Mouse (Mus musculus): Measurements from ENCODE around the gene 4930430F08Rik. TPM values are rescaled to one million over a fixed set of nuclear protein-coding genes. Genes with fewer than 3 reads are reported as not detected.
"Not testable (repeated sequence)": the region's sequence is repeated elsewhere in the genome, so short reads cannot be mapped to it uniquely, and the experiment has no call there.

Gene 4930430F08Rik
- 16.2 and 23.6 TPM in 2 replicates for total RNA-seq (2017)

DNA sequence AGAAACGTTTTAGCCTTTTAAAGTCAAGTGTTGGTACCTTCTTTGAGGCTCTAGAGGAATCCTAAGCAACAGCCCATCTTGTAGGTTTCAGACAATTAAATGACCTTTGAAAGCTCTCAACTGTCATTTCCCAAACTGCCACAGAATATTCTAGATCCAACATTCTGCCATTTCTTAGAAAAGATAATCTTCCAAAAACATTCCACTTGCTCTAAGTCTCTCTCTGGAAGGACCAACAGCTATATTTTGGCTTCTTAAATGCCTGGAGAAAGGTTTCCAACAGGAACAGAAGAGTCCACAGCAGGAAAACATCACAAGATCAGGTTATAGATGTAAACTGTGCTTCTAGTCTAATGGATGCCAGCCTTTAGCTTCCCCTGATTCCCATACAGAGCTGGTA is at the start of gene 4930430F08Rik, which contains the start of gene 1700017N19Rik:
Gene 4930430F08Rik, minus strand, starts transcription at position 101 of the 400 bp plus-strand sequence.
Gene 1700017N19Rik, plus strand, starts transcription at position 162 of the 400 bp plus-strand sequence.
- ATAC-seq (replicated peaks in 1 of 2; ENCODE audit: insufficient read depth in 1 of 2, low FRiP score in 2 of 2, low TSS enrichment in 1 of 2, low read depth in 1 of 2, poor library complexity in 2 of 2, severe bottlenecking in 2 of 2): no peak

DNA sequence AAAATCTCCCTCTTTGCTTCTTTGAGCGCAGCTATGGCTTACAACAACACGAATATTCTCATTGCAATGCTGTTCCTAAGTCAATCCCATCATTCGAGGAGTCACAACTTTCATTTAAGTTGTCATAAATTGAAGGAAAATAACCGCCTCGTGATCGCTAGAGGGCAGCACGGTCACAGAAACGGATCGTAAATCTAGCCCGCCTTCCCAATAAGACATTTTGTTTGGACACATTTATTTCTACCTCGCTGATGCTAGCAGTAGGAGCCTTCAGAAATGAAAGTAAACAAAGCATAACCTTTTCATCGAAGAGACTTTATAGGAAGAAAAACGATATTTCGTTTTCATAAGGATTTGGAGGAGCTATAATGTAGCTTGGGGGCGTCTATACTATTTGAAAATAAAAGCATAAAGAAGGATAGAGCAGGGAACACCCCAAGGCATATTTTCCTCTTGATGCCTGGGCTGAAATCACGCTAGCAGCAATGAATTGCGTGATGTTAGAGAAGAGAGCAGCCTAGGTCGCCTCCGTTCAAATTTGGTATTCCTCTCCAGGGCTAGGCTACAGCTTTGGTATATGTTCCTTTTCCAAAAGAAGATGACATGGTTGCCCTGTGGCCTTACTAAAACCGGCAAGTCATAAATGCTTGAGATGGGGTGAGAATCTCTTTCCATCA is 39.7 kb upstream of the 4930430F08Rik start:
- ATAC-seq (replicated peaks in 1 of 2; ENCODE audit: insufficient read depth in 1 of 2, low FRiP score in 2 of 2, low TSS enrichment in 1 of 2, low read depth in 1 of 2, poor library complexity in 2 of 2, severe bottlenecking in 2 of 2): peak; percentile 93 to 94

DNA sequence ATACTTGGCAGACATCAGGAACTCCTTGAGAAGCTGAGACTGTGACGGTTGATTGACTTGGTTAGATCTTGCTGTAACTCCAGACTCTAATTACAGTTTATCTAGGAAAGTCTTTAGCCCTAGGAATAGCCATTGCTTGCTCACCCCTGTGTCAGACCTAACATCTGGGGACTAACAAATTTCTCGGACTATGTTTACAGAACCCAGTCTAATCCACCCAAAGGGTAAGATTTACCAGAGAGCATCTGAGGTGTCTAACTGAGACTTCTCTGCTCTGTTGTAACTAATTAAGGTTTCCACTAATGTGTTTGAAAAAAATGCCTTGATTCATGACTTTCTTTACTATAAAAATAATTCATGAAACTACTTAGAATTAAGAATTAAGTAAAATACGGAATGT is 32.3 kb upstream of the 4930430F08Rik start:
- no peak for ATAC-seq (replicated peaks in 1 of 2; ENCODE audit: insufficient read depth in 1 of 2, low FRiP score in 2 of 2, low TSS enrichment in 1 of 2, low read depth in 1 of 2, poor library complexity in 2 of 2, severe bottlenecking in 2 of 2)

DNA sequence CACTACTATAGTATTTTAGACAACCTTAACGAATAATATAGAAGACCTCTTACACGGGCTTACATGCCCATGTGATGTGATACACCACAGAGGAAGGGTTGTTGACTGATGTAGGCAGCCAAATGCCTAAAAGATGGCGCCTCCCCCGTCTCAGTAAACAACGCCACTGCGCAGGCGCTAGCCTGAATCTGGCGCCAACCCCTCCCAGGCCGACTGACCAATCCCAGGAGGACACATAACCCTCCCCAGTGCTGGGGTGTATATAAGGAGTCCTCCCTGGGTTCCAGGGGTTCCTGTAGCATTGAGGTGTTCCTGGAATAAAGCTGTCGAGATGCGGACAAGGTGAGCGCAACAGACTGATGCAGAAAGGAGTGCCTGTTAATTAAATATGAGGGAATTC is 29.8 kb upstream of the 4930430F08Rik start:
- ATAC-seq (replicated peaks in 1 of 2; ENCODE audit: insufficient read depth in 1 of 2, low FRiP score in 2 of 2, low TSS enrichment in 1 of 2, low read depth in 1 of 2, poor library complexity in 2 of 2, severe bottlenecking in 2 of 2): no peak

DNA sequence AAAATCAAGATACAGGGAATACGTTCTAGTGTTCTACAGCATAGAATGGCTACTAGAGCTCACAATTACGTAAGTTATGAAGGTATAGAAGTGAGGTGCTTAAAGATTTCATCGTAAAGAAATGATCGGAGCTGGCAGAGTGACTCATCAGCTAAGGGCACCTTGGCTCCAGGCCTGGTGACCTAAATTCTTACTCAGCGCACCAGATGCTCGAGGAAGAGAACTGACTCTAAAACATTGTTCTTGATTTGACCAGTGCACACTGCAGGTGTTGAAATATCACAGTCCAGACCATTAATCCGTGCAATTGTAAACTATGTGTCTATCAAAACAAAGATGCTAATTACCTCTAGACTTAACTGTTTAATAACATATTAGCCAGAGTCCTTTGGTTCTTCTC is 29.3 kb upstream of the 4930430F08Rik start:
- ATAC-seq (replicated peaks in 1 of 2; ENCODE audit: insufficient read depth in 1 of 2, low FRiP score in 2 of 2, low TSS enrichment in 1 of 2, low read depth in 1 of 2, poor library complexity in 2 of 2, severe bottlenecking in 2 of 2): no peak

DNA sequence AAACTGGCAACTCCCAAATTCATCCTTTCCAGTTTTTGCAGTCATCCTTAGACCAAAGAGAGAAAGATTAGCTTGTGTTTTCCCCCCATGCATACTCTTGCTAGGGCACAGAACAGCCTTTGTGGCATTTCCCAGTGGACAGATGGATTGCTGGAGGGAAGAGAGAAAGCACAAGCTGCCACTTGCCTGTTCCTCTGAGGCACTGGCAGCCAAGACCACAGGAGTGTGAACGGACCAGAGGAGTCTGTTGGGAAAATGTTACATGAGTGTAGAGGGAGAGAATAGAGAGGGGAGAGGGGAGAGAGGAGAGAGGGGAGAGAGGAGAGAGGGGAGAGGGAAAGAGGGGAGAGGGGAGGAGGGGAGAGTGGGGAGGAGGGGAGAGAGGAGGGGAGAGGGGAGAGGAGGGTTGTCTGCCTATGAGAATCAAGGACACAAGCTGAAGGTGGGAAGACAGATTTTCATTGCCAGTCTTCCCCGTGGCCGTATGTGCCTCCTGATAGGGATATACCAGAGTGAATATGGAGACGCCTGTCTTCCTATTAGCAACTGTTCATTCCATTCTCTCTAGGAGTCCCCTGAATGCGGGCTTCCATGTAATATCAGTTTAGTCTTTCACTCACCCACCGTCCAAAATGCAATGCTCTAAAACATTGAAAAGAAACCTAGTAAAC is 27.1 kb upstream of the 4930430F08Rik start:
- ATAC-seq (replicated peaks in 1 of 2; ENCODE audit: insufficient read depth in 1 of 2, low FRiP score in 2 of 2, low TSS enrichment in 1 of 2, low read depth in 1 of 2, poor library complexity in 2 of 2, severe bottlenecking in 2 of 2): no peak

DNA sequence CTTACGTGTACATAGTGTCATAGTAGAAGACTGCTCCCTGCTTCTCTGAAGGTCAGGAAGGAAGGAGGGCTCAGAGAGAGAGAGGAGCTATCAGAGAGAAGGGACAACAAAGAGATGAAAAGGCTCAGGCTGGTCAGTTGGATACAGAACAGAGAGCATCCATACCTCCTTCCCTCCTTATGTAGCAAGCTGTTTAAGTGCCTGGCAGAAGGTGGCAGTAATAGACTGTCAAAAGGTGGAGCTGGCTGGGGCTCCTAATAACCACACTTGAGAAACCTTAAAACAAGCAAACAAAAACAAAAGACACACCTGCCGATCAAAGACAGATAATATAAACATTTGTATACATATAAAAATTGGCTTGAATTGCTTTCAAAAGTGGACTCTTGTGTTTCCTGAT is 14.0 kb upstream of the 4930430F08Rik start:
- ATAC-seq (replicated peaks in 1 of 2; ENCODE audit: insufficient read depth in 1 of 2, low FRiP score in 2 of 2, low TSS enrichment in 1 of 2, low read depth in 1 of 2, poor library complexity in 2 of 2, severe bottlenecking in 2 of 2): peak in 1 of 2 experiments; percentile 70; a peak in 2 of 4 replicates

DNA sequence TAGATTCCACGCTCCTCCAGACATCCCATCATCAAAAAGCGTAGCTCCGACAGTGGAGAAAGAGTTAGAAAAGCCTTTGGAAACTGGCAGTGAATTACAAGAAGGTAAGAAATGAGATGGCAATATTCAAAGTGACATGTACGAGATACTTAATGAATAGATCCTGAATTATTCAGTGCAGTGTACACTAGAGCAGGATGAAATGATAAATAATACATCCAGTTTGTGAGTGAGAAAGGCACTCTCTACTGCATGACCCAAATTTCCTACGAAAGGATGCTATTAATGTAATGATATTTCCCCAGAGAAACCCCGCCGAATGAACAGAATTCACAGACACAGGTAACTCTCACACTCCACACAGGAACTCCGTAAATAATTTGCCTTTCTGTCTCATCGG is 13.3 kb upstream of the 4930430F08Rik start:
- ATAC-seq (replicated peaks in 1 of 2; ENCODE audit: insufficient read depth in 1 of 2, low FRiP score in 2 of 2, low TSS enrichment in 1 of 2, low read depth in 1 of 2, poor library complexity in 2 of 2, severe bottlenecking in 2 of 2): no peak

DNA sequence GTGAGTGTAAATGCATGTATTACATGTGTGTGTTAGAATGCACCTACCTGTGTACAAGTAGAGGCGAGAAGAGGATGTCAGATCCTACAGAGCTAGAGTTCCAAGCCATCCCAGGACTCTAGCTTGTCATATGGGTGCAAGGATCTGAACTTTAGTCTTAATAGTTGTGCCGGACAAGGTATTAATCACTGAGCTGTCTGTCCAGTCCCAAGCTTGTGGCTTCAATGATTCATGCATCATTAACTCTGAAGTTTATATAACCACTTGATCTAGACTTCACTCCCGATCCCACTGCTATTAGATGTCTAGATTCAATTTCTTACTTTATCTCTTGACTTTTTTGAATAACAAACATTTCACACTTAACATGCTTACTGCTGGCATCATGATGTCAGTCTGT is 8.1 kb upstream of the 4930430F08Rik start:
- no peak for ATAC-seq (replicated peaks in 1 of 2; ENCODE audit: insufficient read depth in 1 of 2, low FRiP score in 2 of 2, low TSS enrichment in 1 of 2, low read depth in 1 of 2, poor library complexity in 2 of 2, severe bottlenecking in 2 of 2)

DNA sequence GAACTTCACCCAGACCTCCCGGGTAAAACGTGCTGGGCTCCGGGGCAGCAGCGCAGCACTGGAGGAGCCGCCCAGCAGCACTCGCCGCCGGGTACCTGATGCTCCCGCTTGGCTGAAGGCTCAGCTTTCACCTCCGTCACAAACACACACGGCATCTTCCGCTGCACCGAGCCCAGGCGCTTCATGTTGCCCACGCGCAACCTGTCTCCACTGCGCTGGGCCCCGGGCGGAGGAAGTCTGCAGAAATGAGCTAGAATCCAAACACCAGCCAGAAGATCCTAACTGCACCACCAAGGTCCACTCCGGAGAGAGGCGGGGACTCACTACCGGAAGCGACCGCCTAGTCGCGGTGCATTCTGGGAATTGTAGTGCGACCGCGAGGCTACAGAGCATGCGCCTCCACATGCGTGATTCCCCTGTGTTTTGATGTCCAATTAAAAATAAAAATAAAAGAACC is 1.3 kb downstream of the 4930430F08Rik start:
- ATAC-seq (replicated peaks in 1 of 2; ENCODE audit: insufficient read depth in 1 of 2, low FRiP score in 2 of 2, low TSS enrichment in 1 of 2, low read depth in 1 of 2, poor library complexity in 2 of 2, severe bottlenecking in 2 of 2): peak; percentile 99

DNA sequence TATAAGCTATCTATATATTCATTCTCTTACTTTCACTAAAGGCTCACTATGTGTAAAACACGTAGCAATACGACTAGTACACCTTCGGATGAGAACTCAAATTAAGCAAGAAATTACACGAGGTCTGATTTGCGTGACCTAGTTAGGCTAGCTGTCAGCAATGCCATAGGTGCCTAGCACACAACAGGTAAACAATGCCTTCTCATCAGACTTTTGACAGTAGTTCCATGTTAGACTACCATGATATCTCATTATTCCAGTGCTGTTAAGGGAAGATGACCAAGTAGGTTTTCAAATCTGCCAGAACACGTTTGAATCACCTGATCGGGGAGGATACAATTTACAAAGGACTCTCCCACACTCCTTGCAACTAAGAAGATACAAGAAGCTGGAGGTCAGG is 1.7 kb downstream of the 4930430F08Rik start:
- ATAC-seq (replicated peaks in 1 of 2; ENCODE audit: insufficient read depth in 1 of 2, low FRiP score in 2 of 2, low TSS enrichment in 1 of 2, low read depth in 1 of 2, poor library complexity in 2 of 2, severe bottlenecking in 2 of 2): peak; percentile 12 to 19; a peak in 1 of 4 replicates

DNA sequence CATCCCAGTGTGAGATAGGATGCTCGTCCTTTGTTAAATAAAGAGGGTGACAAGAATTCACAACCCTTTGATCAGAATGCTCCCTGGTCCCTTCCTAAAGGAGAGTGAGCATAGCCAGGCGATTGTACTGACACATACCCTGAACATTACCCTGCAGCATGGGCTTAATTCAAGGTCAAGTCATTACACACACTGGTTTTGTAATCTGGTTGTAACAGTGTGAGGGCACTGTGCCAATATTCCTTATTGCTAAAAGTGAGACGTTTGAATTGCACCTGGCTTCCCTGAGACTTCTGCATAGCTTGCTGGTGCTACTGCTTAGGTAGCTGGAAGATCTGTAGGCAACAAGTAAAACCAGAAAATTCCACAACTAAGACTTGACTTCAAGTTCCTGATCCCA is 6.0 kb downstream of the 4930430F08Rik start:
- no peak for ATAC-seq (replicated peaks in 1 of 2; ENCODE audit: insufficient read depth in 1 of 2, low FRiP score in 2 of 2, low TSS enrichment in 1 of 2, low read depth in 1 of 2, poor library complexity in 2 of 2, severe bottlenecking in 2 of 2)

DNA sequence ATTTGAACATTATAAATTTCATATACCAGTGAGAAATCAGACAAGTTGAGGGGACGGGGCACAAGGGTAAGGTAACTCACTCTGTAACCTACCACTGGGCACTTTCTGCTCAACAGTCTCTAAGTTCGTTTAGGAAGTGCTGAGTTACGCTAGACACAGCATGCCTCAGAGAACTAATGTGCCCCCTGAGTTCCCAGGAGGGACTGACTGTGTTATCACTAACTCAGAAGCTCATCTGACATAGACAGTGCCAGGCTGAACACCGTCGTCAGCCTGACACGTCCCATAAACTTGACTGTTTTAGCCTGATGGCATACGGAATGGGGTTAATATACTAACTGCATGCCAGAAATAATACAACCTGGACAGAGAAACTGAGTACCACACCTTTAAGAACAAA is 14.9 kb downstream of the 4930430F08Rik start:
- ATAC-seq (replicated peaks in 1 of 2; ENCODE audit: insufficient read depth in 1 of 2, low FRiP score in 2 of 2, low TSS enrichment in 1 of 2, low read depth in 1 of 2, poor library complexity in 2 of 2, severe bottlenecking in 2 of 2): no peak

DNA sequence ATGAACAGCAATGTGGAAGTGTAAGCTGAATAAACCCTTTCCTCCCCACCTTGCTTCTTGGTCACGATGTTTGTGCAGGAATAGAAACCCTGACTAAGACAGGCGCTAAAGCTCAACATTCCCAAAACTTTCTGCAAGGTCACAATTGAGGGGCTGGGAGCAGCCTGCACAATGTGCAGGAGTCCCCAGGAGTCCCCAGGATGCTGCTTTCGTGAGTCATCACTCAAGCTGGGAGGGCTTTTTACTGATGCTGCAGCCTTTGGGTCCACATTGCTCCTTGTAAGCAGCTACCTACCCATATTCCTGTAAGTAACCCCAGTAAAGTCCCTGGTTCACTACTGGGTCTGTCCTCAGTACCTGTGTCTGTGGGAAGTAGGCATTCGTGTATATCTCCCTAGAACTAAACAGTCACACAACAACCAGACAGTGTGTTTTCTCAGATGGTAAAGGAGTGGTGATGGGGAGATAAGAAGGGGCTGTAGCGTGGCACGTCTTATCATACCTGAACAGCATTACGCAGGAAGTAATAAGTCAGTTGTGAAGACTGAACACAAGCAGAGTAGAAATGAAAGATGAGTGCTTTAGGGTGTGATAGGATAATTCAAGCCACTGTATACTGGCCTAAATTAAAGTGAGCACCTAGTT is 15.6 kb downstream of the 4930430F08Rik start:
- peak in 1 of 2 experiments; percentile 42; a peak in 1 of 4 replicates for ATAC-seq (replicated peaks in 1 of 2; ENCODE audit: insufficient read depth in 1 of 2, low FRiP score in 2 of 2, low TSS enrichment in 1 of 2, low read depth in 1 of 2, poor library complexity in 2 of 2, severe bottlenecking in 2 of 2)

DNA sequence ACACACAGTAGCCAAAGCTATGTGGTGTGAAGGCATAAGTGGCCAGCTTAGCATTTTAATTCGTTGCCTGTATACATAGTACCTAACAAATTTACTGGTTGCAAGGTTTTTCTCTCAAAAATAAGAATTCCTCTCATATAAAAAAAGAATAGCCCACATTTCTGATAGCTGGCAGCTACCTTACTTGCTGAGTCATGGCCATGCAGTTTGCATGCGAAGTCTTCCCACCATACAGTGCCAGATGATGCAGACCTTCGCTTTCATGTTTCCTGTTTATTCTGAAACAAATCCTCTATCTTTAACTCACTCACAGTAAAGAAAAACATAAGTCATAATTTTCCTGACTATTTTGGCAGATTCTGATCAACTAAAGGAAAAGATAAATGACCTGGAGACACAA is 18.5 kb downstream of the 4930430F08Rik start:
- ATAC-seq (replicated peaks in 1 of 2; ENCODE audit: insufficient read depth in 1 of 2, low FRiP score in 2 of 2, low TSS enrichment in 1 of 2, low read depth in 1 of 2, poor library complexity in 2 of 2, severe bottlenecking in 2 of 2): peak; percentile 56 to 82; a peak in 3 of 4 replicates

DNA sequence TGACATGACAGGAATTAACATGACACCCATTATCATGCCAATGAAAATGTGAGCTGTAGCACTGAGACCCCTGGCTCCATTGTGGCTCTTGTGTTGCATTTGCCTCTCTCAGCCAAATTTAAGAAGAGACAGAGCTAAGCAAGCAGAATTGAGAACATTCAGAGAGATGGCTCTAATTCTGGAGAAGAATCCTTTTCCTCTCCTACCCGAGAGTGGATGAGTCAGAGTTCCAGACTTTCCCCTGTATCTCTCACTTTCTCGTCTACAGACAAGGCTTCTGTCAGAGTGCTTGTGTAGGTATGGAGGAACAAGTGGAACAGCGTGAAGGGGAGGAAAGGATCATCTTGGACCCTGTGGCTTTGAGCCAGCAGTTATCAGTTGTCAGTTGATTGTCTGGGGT is 26.1 kb downstream of the 4930430F08Rik start:
- no peak for ATAC-seq (replicated peaks in 1 of 2; ENCODE audit: insufficient read depth in 1 of 2, low FRiP score in 2 of 2, low TSS enrichment in 1 of 2, low read depth in 1 of 2, poor library complexity in 2 of 2, severe bottlenecking in 2 of 2)

DNA sequence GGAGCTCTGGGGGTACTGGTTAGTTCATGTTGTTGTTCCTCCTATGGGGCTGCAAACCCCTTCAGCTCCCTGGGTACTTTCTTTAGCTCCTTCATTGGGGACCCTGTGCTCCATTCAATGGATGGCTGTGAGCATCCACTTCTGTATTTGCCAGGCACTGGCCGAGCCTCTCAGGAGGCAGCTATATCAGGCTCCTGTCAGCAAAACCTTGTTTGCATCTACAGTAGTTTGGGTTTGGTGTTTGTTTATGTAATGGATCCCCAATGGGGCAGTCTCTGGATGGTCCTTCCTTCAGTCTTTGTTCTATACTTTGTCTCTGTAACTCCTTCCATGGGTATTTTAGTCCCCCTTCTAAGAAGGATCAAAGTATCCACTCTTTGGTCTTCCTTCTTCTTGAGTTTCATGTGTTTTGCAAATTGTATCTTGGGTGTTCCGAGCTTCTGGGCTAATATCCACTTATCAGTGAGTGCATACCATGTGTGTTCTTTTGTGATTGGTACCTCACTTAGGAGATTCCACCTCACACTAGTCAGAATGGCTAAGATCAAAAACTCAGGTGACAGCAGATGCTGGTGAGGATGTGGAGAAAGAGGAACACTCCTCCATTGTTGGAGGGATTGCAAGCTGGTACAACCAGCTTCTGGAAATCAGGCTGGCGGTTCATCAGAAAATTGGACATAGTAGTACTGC is 29.9 kb downstream of the 4930430F08Rik start:
- ATAC-seq (replicated peaks in 1 of 2; ENCODE audit: insufficient read depth in 1 of 2, low FRiP score in 2 of 2, low TSS enrichment in 1 of 2, low read depth in 1 of 2, poor library complexity in 2 of 2, severe bottlenecking in 2 of 2): not testable (repeated sequence)

Measured in hematopoietic stem cell, adult 5-6 weeks (primary cell).